Mouse (Mus musculus): ENCODE data around the gene Eif4a3.

DNA sequence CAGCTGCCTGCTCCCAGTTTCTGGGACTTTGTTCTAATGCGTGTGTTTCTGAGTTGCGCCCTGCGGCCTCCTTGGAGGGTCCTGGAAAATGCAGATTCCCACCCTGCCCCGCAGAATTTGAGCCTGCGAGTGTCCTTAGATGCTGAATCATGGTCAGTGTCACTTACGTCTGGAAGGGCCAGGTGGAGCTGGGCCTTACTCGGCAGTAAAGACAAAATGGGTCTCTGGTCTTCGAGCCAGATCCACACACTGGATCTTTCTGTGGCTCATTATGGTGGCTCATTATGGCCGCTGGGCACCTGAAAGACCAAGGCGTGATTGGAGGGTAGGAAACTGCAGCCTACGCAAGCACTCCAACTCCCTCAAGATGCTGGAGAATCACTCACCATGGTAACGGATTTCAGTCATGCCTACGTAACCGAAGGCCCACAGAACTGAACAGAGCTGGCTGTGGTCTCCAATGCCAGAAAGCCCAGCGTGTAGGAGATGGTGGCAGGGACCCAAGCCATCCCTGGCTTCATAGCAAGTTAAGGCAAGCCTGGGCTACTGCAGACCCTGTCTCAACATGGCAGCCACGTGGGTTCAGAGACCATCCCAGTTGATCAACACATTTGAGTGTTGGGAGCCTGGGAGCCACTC, 31.2 kb downstream of the Eif4a3 start:
- no peak for TF ChIP-seq CTCF (IDR thresholded peaks at IDR 0.05; ENCODE audit: low read depth)
- no peak for TF ChIP-seq EP300 (IDR thresholded peaks at IDR 0.05; ENCODE audit: low read depth)
